Mouse (Mus musculus) spleen, adult 2 months (tissue): ENCODE measurements around the gene Glb1.

Source experiments
- CTCF ChIP-seq: fragments of 200-500 bp; IDR thresholded peaks from 2 replicates; pipeline ENCODE4 v1.5.1; 2011; ENCODE audit warnings: mild to moderate bottlenecking, inconsistent platforms; ENCODE audit not compliant: insufficient read depth, insufficient read length, insufficient replicate concordance; ENCODE audit errors: extremely low read depth
- POLR2A ChIP-seq: fragments of 200-500 bp; IDR thresholded peaks from 2 replicates; pipeline ENCODE4 v1.6.1; 2011; ENCODE audit warnings: low read depth, low read length, inconsistent platforms

DNA sequence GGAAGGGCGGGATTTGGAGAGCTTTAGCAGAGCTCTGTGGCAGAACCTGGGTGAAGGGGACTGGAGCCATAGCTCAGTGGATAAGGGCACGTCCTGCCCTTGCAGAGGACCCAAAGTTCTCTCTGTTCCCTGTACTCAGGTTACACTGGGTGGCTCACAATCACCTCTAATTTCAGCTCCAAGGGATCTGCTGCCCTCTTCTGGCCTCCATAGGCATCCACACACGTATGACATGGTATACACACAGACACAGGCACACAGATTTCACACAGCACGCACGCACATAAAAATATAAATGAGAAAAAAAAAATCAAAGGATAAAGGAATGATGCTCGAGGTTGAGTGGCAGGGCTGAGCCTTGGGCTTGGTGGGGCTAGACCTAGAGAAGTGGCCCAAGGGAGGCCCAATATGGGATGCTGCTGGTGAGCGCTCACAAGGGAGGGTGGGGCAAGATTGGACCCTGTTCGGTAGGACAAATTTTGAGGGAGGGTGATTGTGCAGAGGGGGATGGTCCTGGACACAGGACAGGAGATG, 11.4 kb upstream of the Glb1 start:
- TF ChIP-seq CTCF (no peak), POLR2A (no peak)
